Mouse (Mus musculus): ENCODE results near the gene Tub.

DNA sequence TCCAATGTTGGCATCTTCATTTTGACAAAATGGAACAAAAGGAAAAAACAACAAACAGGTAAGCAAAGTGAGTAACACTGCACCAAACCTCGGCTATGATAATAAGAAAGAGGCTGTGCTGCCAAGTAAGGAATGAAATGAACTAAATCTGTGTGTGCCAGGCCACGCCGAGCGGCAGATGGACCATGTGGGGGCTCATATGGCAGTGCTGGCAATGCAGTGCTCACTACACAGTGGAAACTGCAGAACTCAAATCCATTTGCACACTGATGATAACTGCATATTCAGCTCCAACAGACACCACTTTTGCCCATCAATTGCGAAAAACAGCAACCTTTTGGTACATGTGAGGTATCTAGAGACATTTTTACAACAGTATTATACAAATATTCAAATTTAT is 89.3 kb downstream of the Tub start:
- TF ChIP-seq CTCF (IDR thresholded peaks at IDR 0.05; ENCODE audit: low read depth, low read length), result no peak
- TF ChIP-seq EP300 (IDR thresholded peaks at IDR 0.05; ENCODE audit: insufficient read depth, low read depth, low read length), result no peak
